Mouse (Mus musculus) ES-E14 (cell line): Measurements from ENCODE around the gene Slc44a1.

Experiments
- CHD2 ChIP-seq: IDR thresholded peaks from 2 replicates; pipeline ENCODE4 v1.6.1; 2014; ENCODE audit warnings: mild to moderate bottlenecking, low read depth, low read length, inconsistent platforms
- HCFC1 ChIP-seq: IDR thresholded peaks from 2 replicates; pipeline ENCODE4 v1.6.1; 2012; ENCODE audit warnings: low read length, inconsistent platforms, borderline replicate concordance; ENCODE audit not compliant: insufficient read depth
- MAFK ChIP-seq: IDR thresholded peaks from 2 replicates; pipeline ENCODE4 v1.6.1; 2014; ENCODE audit warnings: mild to moderate bottlenecking, low read depth, low read length, inconsistent platforms; ENCODE audit not compliant: insufficient read depth
- ZC3H11A ChIP-seq: IDR thresholded peaks from 2 replicates; pipeline ENCODE4 v1.6.1; 2012; ENCODE audit warnings: low read depth, mild to moderate bottlenecking, inconsistent platforms, low read length, borderline replicate concordance
- ZNF384 ChIP-seq: IDR thresholded peaks from 2 replicates; pipeline ENCODE4 v1.6.1; 2012; ENCODE audit warnings: low read depth, low read length, inconsistent platforms

DNA sequence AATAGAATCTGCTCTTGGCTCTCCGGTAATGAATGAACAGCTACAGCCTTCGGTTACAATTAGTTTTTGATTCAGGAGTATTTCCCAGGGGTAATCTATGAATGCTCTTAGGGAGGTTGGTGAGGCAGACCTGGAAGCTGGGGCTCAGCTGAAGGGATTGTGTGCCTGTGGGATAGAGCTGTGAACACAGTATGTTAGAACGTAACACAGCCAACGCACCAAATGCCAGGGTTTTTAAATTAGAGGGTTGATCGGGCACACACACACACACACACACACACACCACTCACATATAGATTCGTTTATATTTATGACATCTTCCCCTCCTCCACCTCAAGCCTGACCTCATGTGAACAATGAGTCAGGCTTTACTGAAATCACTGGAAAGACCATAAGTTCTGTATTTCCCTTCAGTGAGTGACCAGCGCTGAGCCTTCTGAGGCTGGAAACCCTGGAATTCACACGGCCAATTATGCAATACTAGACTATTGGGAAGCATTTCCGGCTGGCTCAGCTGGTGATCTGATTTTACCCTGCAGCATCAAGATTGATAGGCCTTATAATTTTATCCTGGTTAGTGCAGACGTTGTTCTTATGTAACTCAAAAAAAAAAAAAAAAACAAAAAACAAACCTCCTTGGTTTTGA lies 3.0 kb upstream of the Slc44a1 start:
- TF ChIP-seq ZC3H11A (no peak), CHD2 (no peak), ZNF384 (no peak), HCFC1 (no peak), MAFK (no peak)
